Mouse (Mus musculus) hindbrain, embryonic 16.5 days (tissue): Measurements from ENCODE around the gene Sln. TPM values are rescaled to one million over a fixed set of nuclear protein-coding genes. Genes with fewer than 3 reads are reported as not detected.
A peak's percentile ranks its signal among the peaks of the same experiment; 100 is the strongest.

Experiments
- ATAC-seq: fragments of 200-750 bp; cut with Nextera tagmentation; 2 replicates; pipeline ENCODE4 v1.8.0; 2017; ENCODE audit warnings: moderate TSS enrichment, moderate library complexity
- H3K27ac ChIP-seq: fragments of 300-500 bp; sonication (generic); 2 replicates; pipeline ENCODE4 v1.5.1; 2014; ENCODE audit warnings: low read depth, mild to moderate bottlenecking, control low read depth, low read length, moderate library complexity
- H3K27me3 ChIP-seq: fragments of 300-500 bp; sonication (generic); replicated peaks from 2 replicates; pipeline ENCODE4 v1.6.1; 2014; ENCODE audit warnings: low read length; ENCODE audit not compliant: control insufficient read depth, insufficient read depth
- H3K36me3 ChIP-seq: fragments of 300-500 bp; sonication (generic); 2 replicates; pipeline ENCODE4 v1.6.1; 2014; ENCODE audit warnings: mild to moderate bottlenecking, low read length, moderate library complexity, mixed read lengths; ENCODE audit not compliant: control insufficient read depth, insufficient read depth
- H3K4me1 ChIP-seq: fragments of 300-500 bp; sonication (generic); 2 replicates; pipeline ENCODE4 v1.6.1; 2014; ENCODE audit warnings: low read depth, low read length; ENCODE audit not compliant: control insufficient read depth, insufficient read depth
- H3K4me2 ChIP-seq: fragments of 300-500 bp; sonication (generic); 2 replicates; pipeline ENCODE4 v1.6.1; 2014; ENCODE audit warnings: mild to moderate bottlenecking, low read length, control low read depth, moderate library complexity
- H3K4me3 ChIP-seq: fragments of 300-500 bp; sonication (generic); 2 replicates; pipeline ENCODE4 v1.5.1; 2014; ENCODE audit warnings: mild to moderate bottlenecking, low read length, control low read depth, moderate library complexity
- H3K9ac ChIP-seq: fragments of 300-500 bp; sonication (generic); 2 replicates; pipeline ENCODE4 v1.6.1; 2014; ENCODE audit warnings: low read depth, mild to moderate bottlenecking, control low read depth, low read length, moderate library complexity
- H3K9me3 ChIP-seq: fragments of 300-500 bp; sonication (generic); 2 replicates; pipeline ENCODE4 v1.6.1; 2014; ENCODE audit warnings: mild to moderate bottlenecking, low read length, moderate library complexity; ENCODE audit not compliant: control insufficient read depth
- WGBS: fragments of 180-500 bp; shearing (Covaris S2); extraction: QIAGEN DNeasy Blood & Tissue Kit; methylation state at CpG from one replicate; pipeline ENCODE4 v1.1.7; 2014; 5-methylcytosine and 5-hydroxymethylcytosine counted together
- polyA plus RNA-seq: library from polyadenylated mRNA; unstranded; fragments of >200 nt; fragmentation: Nextera tagmentation; extraction: Ambion mirVana; gene quantifications from 2 replicates; pipeline ENCODE4 v1.2.1, GENCODE M21; 2015

Sln gene
- polyA plus RNA-seq, 1 experiment from 2014 or later = 0.19 TPM

DNA sequence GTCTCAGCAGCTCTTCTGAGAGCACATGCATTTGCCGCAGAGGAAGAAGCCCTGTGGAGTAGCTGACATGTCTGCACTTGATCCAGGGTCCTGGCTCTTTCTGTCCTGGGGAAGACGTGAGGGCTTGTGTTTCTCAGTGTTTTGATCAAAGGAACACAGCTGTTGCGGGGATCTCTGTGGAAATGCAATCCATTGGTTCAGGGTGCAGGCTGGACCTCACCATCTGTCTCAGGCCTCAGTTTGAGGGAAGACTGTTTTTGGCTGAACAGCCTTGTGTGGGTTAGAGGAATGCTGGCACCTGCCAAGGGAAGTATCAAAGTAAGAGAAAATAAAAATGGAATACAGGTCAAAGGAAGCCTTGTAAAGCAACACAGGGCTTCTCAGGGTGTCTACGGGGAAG, 14.0 kb upstream of the Sln start:
- no peaks in the 10 kb centered on the region for H3K4me1 ChIP-seq
- WGBS = 57% methylated on average over 4 of the region's 4 CpGs

DNA sequence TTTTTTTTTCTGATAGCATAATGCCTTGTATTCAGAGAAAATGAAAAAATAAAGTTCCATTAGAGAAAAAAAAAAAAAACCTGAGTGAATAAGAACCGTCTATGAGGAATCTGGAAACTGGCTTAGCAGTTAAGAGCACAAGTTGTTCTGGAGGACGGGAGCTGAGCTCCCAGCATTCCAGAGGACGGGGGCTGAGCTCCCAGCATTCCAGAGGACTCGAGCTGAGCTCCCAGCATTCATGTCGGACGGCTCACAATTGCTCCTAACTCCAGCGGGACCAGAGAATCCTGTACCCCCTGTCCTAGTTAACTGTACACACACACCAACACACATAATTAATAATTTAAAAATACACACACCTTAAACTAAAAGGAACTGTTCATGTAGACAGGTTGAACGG, 11.1 kb upstream of the Sln start:
- no peak overlapping the region for H3K27ac ChIP-seq
- H3K36me3 ChIP-seq = no peaks in the 10 kb centered on the region
- no peaks in the 10 kb centered on the region for H3K4me1 ChIP-seq
- WGBS = 80% methylated on average over 8 of the region's 8 CpGs
- H3K27me3 ChIP-seq = no peaks in the 10 kb centered on the region
- H3K4me2 ChIP-seq = no peak overlapping the region
- H3K4me3 ChIP-seq = no peak overlapping the region
- ATAC-seq = no peak
- H3K9ac ChIP-seq = no peak overlapping the region
- no peaks in the 10 kb centered on the region for H3K9me3 ChIP-seq

More for the DNA sequence above, 14.0 kb upstream of the Sln start:
- H3K4me2 ChIP-seq = no peak overlapping the region
- H3K27ac ChIP-seq = no peak overlapping the region
- no peak for ATAC-seq
- no peak overlapping the region for H3K9ac ChIP-seq
- no peaks in the 10 kb centered on the region for H3K36me3 ChIP-seq
- H3K27me3 ChIP-seq = no peaks in the 10 kb centered on the region
- no peak overlapping the region for H3K4me3 ChIP-seq
- H3K9me3 ChIP-seq = no peaks in the 10 kb centered on the region

DNA sequence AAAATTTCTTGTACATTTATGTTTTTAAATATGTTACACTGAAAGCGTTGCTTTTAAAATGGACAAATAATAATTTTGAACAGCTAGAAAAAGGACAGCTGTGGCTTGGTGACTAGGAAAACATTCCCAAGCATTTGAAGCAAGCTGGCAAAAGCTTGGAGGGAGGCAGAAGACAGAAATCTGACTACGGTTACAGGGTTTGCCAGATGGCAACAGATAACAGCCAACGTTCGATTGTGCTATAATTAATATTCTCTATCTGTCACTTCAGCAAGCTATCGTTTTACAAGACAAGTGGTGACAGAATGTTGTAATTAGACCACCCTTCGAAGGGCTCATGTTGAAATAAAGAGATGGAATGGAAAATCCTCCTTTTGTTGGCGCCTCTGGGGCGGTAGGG, 1.4 kb upstream of the Sln start:
- 69% methylated on average over 8 of the region's 8 CpGs for WGBS
- Histone ChIP-seq H3K27me3 (no peaks in the 10 kb centered on the region), H3K4me1 (no peaks in the 10 kb centered on the region), H3K36me3 (no peaks in the 10 kb centered on the region), H3K4me2 (no peak overlapping the region), H3K9ac (no peak overlapping the region), H3K4me3 (no peak overlapping the region), H3K9me3 (no peaks in the 10 kb centered on the region), H3K27ac (no peak overlapping the region)
- no peak for ATAC-seq

DNA sequence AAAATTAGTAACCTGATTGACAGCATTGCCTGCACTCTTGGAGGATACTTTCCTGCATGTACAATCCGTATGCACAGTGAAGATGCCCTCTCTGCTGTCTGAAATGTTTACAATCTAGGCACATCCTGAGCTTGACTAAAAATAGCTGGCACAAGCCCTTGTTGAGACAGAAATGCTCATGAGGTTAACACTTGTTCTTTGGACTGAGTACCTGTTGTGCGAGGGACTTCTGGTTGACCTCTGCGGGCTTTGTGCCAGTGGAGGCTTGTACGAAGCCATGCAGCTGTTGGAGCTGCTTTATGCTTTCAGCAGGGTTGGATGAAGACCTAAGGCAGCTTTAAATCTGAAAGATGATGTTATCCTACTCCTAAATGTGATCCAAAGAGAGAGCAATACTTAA, 2.2 kb downstream of the Sln start:
- no peak for ATAC-seq
- WGBS = 79% methylated on average over 4 of the region's 4 CpGs
- Histone ChIP-seq H3K9ac (no peak overlapping the region), H3K9me3 (no peaks in the 10 kb centered on the region), H3K4me2 (no peak overlapping the region), H3K27ac (no peak overlapping the region), H3K36me3 (no peaks in the 10 kb centered on the region), H3K27me3 (no peaks in the 10 kb centered on the region), H3K4me1 (no peaks in the 10 kb centered on the region), H3K4me3 (no peak overlapping the region)

DNA sequence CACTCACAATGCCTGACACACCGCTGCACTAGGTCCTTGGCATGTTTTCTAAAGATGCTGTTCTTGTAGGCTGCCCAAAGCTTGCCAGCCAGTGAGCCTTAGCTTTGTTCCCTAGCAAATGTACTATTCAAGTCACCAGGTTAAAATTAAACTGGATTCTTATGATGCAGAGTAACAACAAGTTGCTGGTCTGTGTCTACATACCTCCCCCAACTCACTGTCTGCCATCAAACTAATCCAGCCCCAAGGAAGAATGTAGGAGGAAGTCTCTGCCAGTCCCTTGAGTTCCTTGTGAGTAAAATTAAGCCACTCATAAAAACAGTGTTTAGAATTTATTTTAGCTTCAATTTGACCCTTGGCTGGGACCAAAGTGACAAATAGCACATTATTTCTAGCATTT, 3.7 kb downstream of the Sln start:
- no peak for ATAC-seq
- H3K4me3 ChIP-seq = no peak overlapping the region
- 81% methylated on average over 1 of the region's 1 CpGs for WGBS
- H3K4me2 ChIP-seq = no peak overlapping the region
- H3K36me3 ChIP-seq = no peaks in the 10 kb centered on the region
- H3K9me3 ChIP-seq = no peaks in the 10 kb centered on the region
- H3K27ac ChIP-seq = no peak overlapping the region
- no peaks in the 10 kb centered on the region for H3K27me3 ChIP-seq
- H3K9ac ChIP-seq = no peak overlapping the region
- H3K4me1 ChIP-seq = no peaks in the 10 kb centered on the region

DNA sequence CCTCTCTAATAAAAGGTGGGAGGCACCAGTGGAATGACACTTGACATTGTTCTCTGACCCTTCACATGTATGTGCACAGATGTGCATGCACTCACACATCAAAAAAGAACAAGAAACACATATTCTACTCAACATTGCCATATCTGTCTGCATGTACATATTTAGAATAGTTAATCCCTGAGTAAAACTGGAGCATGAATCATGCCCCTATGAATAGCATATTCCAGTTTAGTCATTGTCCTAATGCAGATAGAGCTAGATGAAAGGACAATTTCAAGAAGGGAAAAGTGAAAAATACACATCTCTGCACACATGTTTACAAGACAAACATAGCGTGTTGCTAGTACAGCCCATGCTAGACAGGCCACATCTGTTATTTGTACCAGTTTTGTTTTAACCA, 4.6 kb downstream of the Sln start:
- Histone ChIP-seq H3K27ac (no peak overlapping the region), H3K4me3 (no peak overlapping the region), H3K36me3 (no peaks in the 10 kb centered on the region), H3K4me1 (no peaks in the 10 kb centered on the region), H3K4me2 (no peak overlapping the region), H3K9me3 (no peaks in the 10 kb centered on the region), H3K27me3 (no peaks in the 10 kb centered on the region), H3K9ac (no peak overlapping the region)
- no peak for ATAC-seq
- 98% methylated on average over 1 of the region's 1 CpGs for WGBS

DNA sequence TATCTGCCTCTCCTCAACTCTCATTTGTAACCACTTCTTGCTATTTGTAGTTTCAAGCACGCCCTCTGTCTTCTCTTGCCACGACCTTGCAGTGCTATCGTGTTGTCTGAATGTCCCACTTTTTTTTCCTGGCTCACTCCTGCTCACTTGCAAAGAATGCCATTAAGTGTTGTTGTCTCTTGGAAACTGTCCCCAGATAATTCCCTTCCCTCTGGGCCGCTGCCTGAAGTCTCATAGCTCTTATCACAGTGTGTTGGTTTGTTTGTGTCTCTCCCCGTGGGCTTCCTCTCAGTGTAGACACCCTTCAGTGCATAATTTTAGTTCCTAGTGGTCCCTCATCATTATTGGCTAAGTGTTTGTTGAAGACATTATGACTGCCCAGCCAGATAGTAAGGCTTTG, 7.9 kb downstream of the Sln start:
- H3K4me1 ChIP-seq = no peaks in the 10 kb centered on the region
- no peaks in the 10 kb centered on the region for H3K9me3 ChIP-seq
- no peak overlapping the region for H3K4me3 ChIP-seq
- WGBS = 81% methylated on average over 5 of the region's 5 CpGs
- H3K9ac ChIP-seq = no peak overlapping the region
- no peak overlapping the region for H3K27ac ChIP-seq
- H3K36me3 ChIP-seq = no peaks in the 10 kb centered on the region
- no peaks in the 10 kb centered on the region for H3K27me3 ChIP-seq
- ATAC-seq = no peak
- H3K4me2 ChIP-seq = no peak overlapping the region

DNA sequence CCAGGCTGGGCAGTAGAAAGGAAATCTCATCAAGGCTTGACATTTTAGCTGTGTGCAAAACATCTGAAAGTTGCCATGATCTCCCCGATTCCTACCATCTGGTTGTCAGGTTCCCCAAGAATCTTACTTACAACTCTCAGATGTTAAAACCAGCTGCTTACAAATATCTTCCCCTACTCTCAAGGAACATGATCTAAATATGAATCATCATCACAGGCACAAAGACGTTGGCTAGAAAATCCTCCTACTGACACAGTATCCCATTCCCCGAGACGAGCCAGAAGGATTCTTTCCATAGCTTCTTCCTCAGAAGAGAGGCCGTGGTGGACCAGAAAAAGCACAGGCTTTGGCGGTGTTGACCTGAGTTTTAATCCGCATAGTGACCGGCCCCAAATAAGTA, 23.3 kb downstream of the Sln start:
- no peak overlapping the region for H3K4me2 ChIP-seq
- no peaks in the 10 kb centered on the region for H3K4me1 ChIP-seq
- no peak overlapping the region for H3K4me3 ChIP-seq
- H3K36me3 ChIP-seq = no peaks in the 10 kb centered on the region
- H3K9me3 ChIP-seq = no peaks in the 10 kb centered on the region
- H3K9ac ChIP-seq = no peak overlapping the region
- H3K27me3 ChIP-seq = no peaks in the 10 kb centered on the region
- ATAC-seq = no peak
- no peak overlapping the region for H3K27ac ChIP-seq
- WGBS = 94% methylated on average over 8 of the region's 8 CpGs

DNA sequence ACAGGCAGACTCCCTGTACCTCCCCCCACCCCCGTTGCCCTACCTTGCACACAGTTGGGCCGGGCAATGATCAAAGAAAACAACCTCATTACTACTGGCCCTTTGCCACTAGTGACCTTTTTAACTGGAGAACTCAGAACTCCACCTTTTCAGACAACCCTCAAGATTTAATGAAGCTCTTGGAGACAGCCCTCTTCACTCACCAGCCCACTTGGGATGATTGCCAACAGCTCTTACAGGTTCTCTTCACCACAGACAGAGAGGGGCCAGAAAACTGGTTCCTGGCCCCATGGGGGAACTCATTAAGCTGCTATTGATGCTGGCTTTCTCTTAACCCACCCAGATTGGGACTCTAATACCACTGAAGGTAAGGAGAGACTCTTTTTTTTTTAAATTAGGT, 27.5 kb downstream of the Sln start:
- no peak for ATAC-seq
- H3K36me3 ChIP-seq = no peaks in the 10 kb centered on the region
- no peak overlapping the region for H3K4me3 ChIP-seq
- H3K4me2 ChIP-seq = no peak overlapping the region
- no peak overlapping the region for H3K27ac ChIP-seq
- 38% methylated on average over 2 of the region's 2 CpGs for WGBS
- no peaks in the 10 kb centered on the region for H3K4me1 ChIP-seq
- H3K27me3 ChIP-seq = no peaks in the 10 kb centered on the region
- H3K9me3 ChIP-seq = no peaks in the 10 kb centered on the region
- H3K9ac ChIP-seq = no peak overlapping the region

DNA sequence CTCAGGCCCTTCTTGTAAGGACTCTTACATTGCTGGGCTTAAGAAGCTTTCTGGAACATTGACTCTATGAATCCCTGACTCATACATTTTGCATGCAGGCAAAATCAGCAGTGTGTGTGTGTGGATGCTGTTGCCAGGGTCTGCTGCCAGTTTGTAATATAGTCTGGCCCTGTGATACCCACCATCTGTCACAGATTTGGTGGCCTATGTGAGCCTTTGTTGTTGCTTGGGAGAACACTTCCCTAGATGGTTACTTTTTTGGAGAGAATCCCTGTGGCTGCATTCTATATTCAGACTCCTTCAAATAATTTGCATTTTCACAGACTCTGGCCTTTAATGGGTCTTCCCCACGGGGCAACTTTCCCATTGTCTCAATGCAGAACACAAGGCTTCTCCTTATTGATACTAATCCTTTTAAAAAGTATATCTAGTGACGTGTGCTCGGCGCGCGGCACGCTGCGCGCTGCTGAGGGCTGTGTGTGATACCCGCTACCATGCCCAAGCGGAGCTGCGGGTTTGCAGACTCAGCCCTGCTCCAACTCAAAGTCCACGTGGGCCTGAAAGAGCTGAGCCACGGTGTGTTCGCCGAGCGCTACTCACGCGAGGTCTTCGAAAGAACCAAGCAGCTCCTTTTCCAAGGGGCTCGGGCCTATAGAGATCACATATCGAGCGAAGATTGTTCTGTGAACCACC, 33.8 kb downstream of the Sln start:
- Histone ChIP-seq H3K4me2 (no peak overlapping the region), H3K27me3 (no peaks in the 10 kb centered on the region), H3K4me3 (no peak overlapping the region), H3K9me3 (no peaks in the 10 kb centered on the region), H3K27ac (0 out of 2 replicates have a peak overlapping the region, but pooled peaks have one; percentile 29), H3K36me3 (no peaks in the 10 kb centered on the region), H3K4me1 (no peaks in the 10 kb centered on the region), H3K9ac (no peak overlapping the region)
- peak; percentile 61; the same call in 1 of the 2 replicates for ATAC-seq
- WGBS = 77% methylated on average over 23 of the region's 23 CpGs
